Mouse (Mus musculus) midbrain, embryonic 14.5 days (tissue): Measurements from ENCODE around the gene Paxbp1. TPM values are rescaled to one million over a fixed set of nuclear protein-coding genes. Genes with fewer than 3 reads are reported as not detected.

ENCODE experiments used
- ATAC-seq: fragments of 200-750 bp; cut with Nextera tagmentation; 2 replicates; pipeline ENCODE4 v1.8.0; 2017; ENCODE audit warnings: moderate number of reproducible peaks, moderate library complexity; ENCODE audit not compliant: low FRiP score, low TSS enrichment
- DNase-seq: peaks from one replicate; pipeline ENCODE4 v3.0.0-alpha.2; 2015
- H3K27ac ChIP-seq: fragments of 300-500 bp; sonication (generic); replicated peaks from 2 replicates; pipeline ENCODE4 v1.5.1; 2014; ENCODE audit warnings: mild to moderate bottlenecking, low read depth, low read length, moderate library complexity
- H3K27me3 ChIP-seq: fragments of 300-500 bp; sonication (generic); 2 replicates; pipeline ENCODE4 v1.6.1; 2014; ENCODE audit warnings: low read length, control low read depth, mixed read lengths; ENCODE audit not compliant: control insufficient read depth, insufficient read depth
- H3K36me3 ChIP-seq: fragments of 300-500 bp; sonication (generic); 2 replicates; pipeline ENCODE4 v1.6.1; 2014; ENCODE audit warnings: low read length, control low read depth; ENCODE audit not compliant: control insufficient read depth, insufficient read depth
- H3K4me1 ChIP-seq: fragments of 300-500 bp; sonication (generic); 2 replicates; pipeline ENCODE4 v1.6.1; 2014; ENCODE audit warnings: mild to moderate bottlenecking, antibody characterized with exemption, low read length, control low read depth; ENCODE audit not compliant: control insufficient read depth, insufficient read depth
- H3K4me2 ChIP-seq: fragments of 300-500 bp; sonication (generic); 2 replicates; pipeline ENCODE4 v1.6.1; 2014; ENCODE audit warnings: mild to moderate bottlenecking, low read length, moderate library complexity
- H3K4me3 ChIP-seq: fragments of 300-500 bp; sonication (generic); replicated peaks from 2 replicates; pipeline ENCODE4 v1.5.1; 2014; ENCODE audit warnings: low read depth, low read length
- H3K9ac ChIP-seq: fragments of 300-500 bp; sonication (generic); replicated peaks from 2 replicates; pipeline ENCODE4 v1.6.1; 2014; ENCODE audit warnings: mild to moderate bottlenecking, low read length, moderate library complexity
- H3K9me3 ChIP-seq: fragments of 300-500 bp; sonication (generic); 2 replicates; pipeline ENCODE4 v1.6.1; 2016; ENCODE audit warnings: low read length, control low read depth, mixed read lengths; ENCODE audit not compliant: control insufficient read depth
- WGBS: fragments of 180-500 bp; shearing (Covaris S2); extraction: QIAGEN DNeasy Blood & Tissue Kit; methylation state at CpG from one replicate; pipeline ENCODE4 v1.1.7; 2014; 5-methylcytosine and 5-hydroxymethylcytosine counted together
- polyA plus RNA-seq: library from polyadenylated mRNA; unstranded; fragments of >200 nt; fragmentation: Nextera tagmentation; extraction: Ambion mirVana; gene quantifications from 2 replicates; pipeline ENCODE4 v1.2.1, GENCODE M21; 2014

Gene Paxbp1
- polyA plus RNA-seq, 1 experiment from 2014 or later = 96.8 TPM

GRCm38 (mm10) chr16:91011847-91012246, 32.5 kb downstream of the Paxbp1 start:
- Histone ChIP-seq H3K9me3 (no peaks in the 10 kb centered on the region), H3K27me3 (no peaks in the 10 kb centered on the region), H3K36me3 (peaks cover 39% of the 10 kb centered on the region), H3K4me3 (peak overlapping the region; percentile 90), H3K4me2 (peak overlapping the region; percentile 74), H3K4me1 (0 out of 2 replicates have a peak, but pooled peaks cover 14% of the 10 kb centered on the region), H3K27ac (peak overlapping the region; percentile 93), H3K9ac (peak overlapping the region; percentile 81; the same call in 1 of the 2 replicates)
- 38% methylated on average over 3 of the region's 3 CpGs for WGBS
- DNase-seq (no peak), ATAC-seq (no peak)

GRCm38 (mm10) chr16:91011021-91011683, 33.2 kb downstream of the Paxbp1 start, which contains the start of gene Synj1:
Synj1 (minus strand) TSS chr16:91011308.
- Histone ChIP-seq H3K4me2 (peak within 1 kb of the TSS; percentile 74), H3K27ac (peak within 1 kb of the TSS; percentile 93), H3K9ac (peak within 1 kb of the TSS; percentile 81), H3K27me3 (no peaks in the 10 kb centered on the region), H3K4me1 (0 out of 2 replicates have a peak, but pooled peaks cover 14% of the 10 kb centered on the region), H3K36me3 (peaks cover 36% of the 10 kb centered on the region), H3K4me3 (peak within 1 kb of the TSS; percentile 90), H3K9me3 (no peaks in the 10 kb centered on the region)
- WGBS = under 1% methylated on average over 64 of the region's 66 CpGs
- DNase-seq = peak; percentile 96
- peak; percentile 96 for ATAC-seq

- H3K36me3 ChIP-seq = peaks cover 30% of the 10 kb centered on the region
- H3K9ac ChIP-seq = peak overlapping the region; percentile 81
- peak overlapping the region; percentile 90 for H3K4me3 ChIP-seq
- DNase-seq = no peak
- peak overlapping the region; percentile 74 for H3K4me2 ChIP-seq
- WGBS = under 1% methylated on average over 38 of the region's 42 CpGs
- peak overlapping the region; percentile 93 for H3K27ac ChIP-seq
- no peaks in the 10 kb centered on the region for H3K9me3 ChIP-seq
- H3K4me1 ChIP-seq = 0 out of 2 replicates have a peak, but pooled peaks cover 14% of the 10 kb centered on the region
- no peaks in the 10 kb centered on the region for H3K27me3 ChIP-seq
- ATAC-seq = no peak
These were observed 33.7 kb downstream of the Paxbp1 start for GRCm38 (mm10) chr16:91010581-91011020.

- H3K27ac ChIP-seq = peak overlapping the region; percentile 93
- 0 out of 2 replicates have a peak, but pooled peaks cover 14% of the 10 kb centered on the region for H3K4me1 ChIP-seq
- DNase-seq (peak; percentile 54), ATAC-seq (no peak)
- peak overlapping the region; percentile 90 for H3K4me3 ChIP-seq
- H3K9ac ChIP-seq = peak overlapping the region; percentile 81
- H3K36me3 ChIP-seq = peaks cover 25% of the 10 kb centered on the region
- no peaks in the 10 kb centered on the region for H3K9me3 ChIP-seq
- H3K27me3 ChIP-seq = no peaks in the 10 kb centered on the region
- H3K4me2 ChIP-seq = peak overlapping the region; percentile 74
- WGBS = 1% methylated on average over 19 of the region's 19 CpGs
These were observed 34.3 kb downstream of the Paxbp1 start for GRCm38 (mm10) chr16:91009942-91010529.

GRCm38 (mm10) chr16:91004915-91005538, 39.3 kb downstream of the Paxbp1 start:
- no peaks in the 10 kb centered on the region for H3K9me3 ChIP-seq
- no peaks in the 10 kb centered on the region for H3K27me3 ChIP-seq
- no peak overlapping the region for H3K4me3 ChIP-seq
- no peak for DNase-seq
- no peak for ATAC-seq
- 87% methylated on average over 4 of the region's 4 CpGs for WGBS
- H3K4me2 ChIP-seq = no peak overlapping the region
- 0 out of 2 replicates have a peak, but pooled peaks cover 8% of the 10 kb centered on the region for H3K4me1 ChIP-seq
- H3K36me3 ChIP-seq = peaks cover 5% of the 10 kb centered on the region; the same call in 1 of the 2 replicates
- H3K9ac ChIP-seq = no peak overlapping the region
- H3K27ac ChIP-seq = no peak overlapping the region

GRCm38 (mm10) chr16:91001098-91001497, 43.2 kb downstream of the Paxbp1 start:
- no peak overlapping the region for H3K9ac ChIP-seq
- H3K27ac ChIP-seq = no peak overlapping the region
- no peaks in the 10 kb centered on the region for H3K36me3 ChIP-seq
- DNase-seq (no peak), ATAC-seq (no peak)
- no peaks in the 10 kb centered on the region for H3K9me3 ChIP-seq
- WGBS = 85% methylated on average over 2 of the region's 2 CpGs
- no peaks in the 10 kb centered on the region for H3K27me3 ChIP-seq
- no peaks in the 10 kb centered on the region for H3K4me1 ChIP-seq
- H3K4me2 ChIP-seq = no peak overlapping the region
- no peak overlapping the region for H3K4me3 ChIP-seq

- H3K4me1 ChIP-seq = no peaks in the 10 kb centered on the region
- H3K9me3 ChIP-seq = no peaks in the 10 kb centered on the region
- no peak overlapping the region for H3K4me3 ChIP-seq
- H3K9ac ChIP-seq = no peak overlapping the region
- DNase-seq (peak; percentile 9), ATAC-seq (no peak)
- H3K27me3 ChIP-seq = no peaks in the 10 kb centered on the region
- no peak overlapping the region; the same call in 1 of the 2 replicates for H3K27ac ChIP-seq
- WGBS = 47% methylated on average over 4 of the region's 4 CpGs
- no peaks in the 10 kb centered on the region for H3K36me3 ChIP-seq
- no peak overlapping the region for H3K4me2 ChIP-seq
These were observed 44.5 kb downstream of the Paxbp1 start for GRCm38 (mm10) chr16:90999827-91000226.

GRCm38 (mm10) chr16:90997822-90998221, 46.5 kb downstream of the Paxbp1 start:
- Histone ChIP-seq H3K9ac (no peak overlapping the region), H3K36me3 (peaks cover 6% of the 10 kb centered on the region; the same call in 1 of the 2 replicates), H3K4me2 (no peak overlapping the region), H3K27me3 (no peaks in the 10 kb centered on the region), H3K27ac (no peak overlapping the region), H3K9me3 (no peaks in the 10 kb centered on the region), H3K4me3 (no peak overlapping the region), H3K4me1 (no peaks in the 10 kb centered on the region)
- ATAC-seq (no peak), DNase-seq (no peak)
- 90% methylated on average over 3 of the region's 3 CpGs for WGBS
